Mouse (Mus musculus) cortical plate, adult 2 months (tissue): ENCODE results near the gene Zc3h12c.

ENCODE experiments used
- CTCF ChIP-seq: fragments of 200-500 bp; IDR thresholded peaks from 2 replicates; pipeline ENCODE4 v1.5.1; 2011; ENCODE audit warnings: mild to moderate bottlenecking, control low read depth, low read length; ENCODE audit not compliant: insufficient read depth; ENCODE audit errors: extremely low read depth
- POLR2A ChIP-seq: fragments of 200-500 bp; IDR thresholded peaks from 2 replicates; pipeline ENCODE4 v1.6.1; 2011; ENCODE audit warnings: mild to moderate bottlenecking, low read length, control low read depth; ENCODE audit not compliant: insufficient read depth; ENCODE audit errors: extremely low read depth

GRCm38 (mm10) chr9:52146241-52146640 is 22.1 kb downstream of the Zc3h12c start:
- TF ChIP-seq POLR2A = no peak
- no peak for TF ChIP-seq CTCF
